Mouse (Mus musculus) erythroblast, embryonic 14.5 days (primary cell): ENCODE results near the gene Nudcd2. TPM values are rescaled to one million over a fixed set of nuclear protein-coding genes. Genes with fewer than 3 reads are reported as not detected.

ENCODE experiments used
- H3K27me3 ChIP-seq: 2 replicates; pipeline ENCODE4 v1.6.1; 2012; ENCODE audit warnings: inconsistent platforms; ENCODE audit not compliant: control insufficient read depth
- H3K36me3 ChIP-seq: 2 replicates; pipeline ENCODE4 v1.6.1; 2012; ENCODE audit warnings: mild to moderate bottlenecking, inconsistent platforms; ENCODE audit not compliant: control insufficient read depth
- H3K4me1 ChIP-seq: 2 replicates; pipeline ENCODE4 v1.6.1; 2012; ENCODE audit warnings: inconsistent platforms; ENCODE audit not compliant: control insufficient read depth
- H3K4me3 ChIP-seq: replicated peaks from 2 replicates; pipeline ENCODE3; 2012; ENCODE audit warnings: moderate library complexity, mild to moderate bottlenecking, inconsistent platforms
- H3K9me3 ChIP-seq: 2 replicates; pipeline ENCODE4 v1.6.1; 2012; ENCODE audit warnings: low read length, inconsistent platforms, mixed read lengths; ENCODE audit not compliant: control insufficient read depth
- GATA1 ChIP-seq: IDR thresholded peaks from 2 replicates; pipeline ENCODE4 v1.6.1; 2012; ENCODE audit warnings: low read length, inconsistent platforms, mixed read lengths
- TAL1 ChIP-seq: IDR thresholded peaks from 3 replicates; pipeline ENCODE4 v1.6.1; 2012; ENCODE audit warnings: low read length, inconsistent platforms, mixed read lengths
- polyA plus RNA-seq: library from polyadenylated mRNA; stranded (reverse); fragments of >175 nt; gene quantifications from 2 replicates; pipeline ENCODE4 v1.2.3, GENCODE M21; 2012

The Nudcd2 gene
- polyA plus RNA-seq, 1 experiment: 4.6 TPM

GRCm38 (mm10) chr11:40783346-40783745 lies 49.9 kb downstream of the Nudcd2 start:
- no peaks in the 10 kb centered on the region for H3K27me3 ChIP-seq
- H3K4me1 ChIP-seq: no peaks in the 10 kb centered on the region
- H3K9me3 ChIP-seq: no peaks in the 10 kb centered on the region
- no peak for TF ChIP-seq TAL1
- TF ChIP-seq GATA1: no peak
- H3K4me3 ChIP-seq: no peak overlapping the region
- no peaks in the 10 kb centered on the region for H3K36me3 ChIP-seq

DNA sequence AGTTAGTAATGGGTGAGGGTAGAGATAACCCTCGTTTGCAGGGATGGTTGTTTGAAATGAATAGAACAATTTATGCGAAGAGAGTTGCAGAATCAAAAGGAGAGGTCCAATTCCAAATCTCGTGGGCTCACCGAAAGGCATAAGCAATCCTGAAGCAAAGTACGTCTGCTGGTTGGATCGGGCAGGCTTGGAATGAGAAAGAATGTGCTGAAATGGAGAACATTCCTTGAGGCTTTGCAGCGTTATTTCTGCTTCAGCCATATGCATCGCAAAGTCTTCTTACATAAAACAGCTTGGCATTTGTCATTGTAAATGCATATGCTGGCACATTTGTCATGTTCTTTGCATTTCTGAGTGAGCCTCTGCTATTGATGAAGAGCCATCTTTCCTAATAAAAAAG lies 50.9 kb downstream of the Nudcd2 start:
- no peaks in the 10 kb centered on the region for H3K36me3 ChIP-seq
- TF ChIP-seq GATA1 (no peak), TAL1 (no peak)
- no peak overlapping the region for H3K4me3 ChIP-seq
- H3K27me3 ChIP-seq: no peaks in the 10 kb centered on the region
- H3K4me1 ChIP-seq: no peaks in the 10 kb centered on the region
- no peaks in the 10 kb centered on the region for H3K9me3 ChIP-seq

DNA sequence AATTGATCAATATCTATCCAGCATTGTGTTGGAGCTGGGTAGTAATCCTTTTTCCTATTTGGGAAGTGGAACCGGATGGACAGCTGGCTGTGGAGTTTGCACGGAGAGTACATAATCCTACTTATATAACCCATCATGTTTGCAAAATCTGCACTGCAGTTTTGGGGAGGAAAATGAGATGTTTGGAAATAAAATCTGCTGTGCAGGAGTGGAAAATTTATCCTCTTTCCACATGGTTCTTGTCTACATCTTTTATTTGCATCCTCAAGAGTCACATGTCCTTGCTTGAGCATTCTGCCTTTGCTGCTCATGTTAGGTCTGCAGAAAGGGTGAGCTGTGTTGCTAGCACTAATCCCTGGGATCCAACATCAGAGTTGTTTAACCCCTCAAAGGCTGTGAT lies 53.4 kb downstream of the Nudcd2 start:
- no peaks in the 10 kb centered on the region for H3K9me3 ChIP-seq
- no peaks in the 10 kb centered on the region for H3K36me3 ChIP-seq
- H3K27me3 ChIP-seq: no peaks in the 10 kb centered on the region
- H3K4me1 ChIP-seq: no peaks in the 10 kb centered on the region
- TF ChIP-seq TAL1 (no peak), GATA1 (no peak)
- H3K4me3 ChIP-seq: no peak overlapping the region

Other genes with a start within 250 kb of the Nudcd2 start
- gene Mat2b, start 38.5 kb upstream of the Nudcd2 start, polyA plus RNA-seq: 1.7 and 2.1 TPM in 2 replicates
- 1.8 and 2.1 TPM in 2 replicates for gene Hmmr, start 245 bp upstream of the Nudcd2 start, polyA plus RNA-seq
- gene Ccng1, start 21.6 kb downstream of the Nudcd2 start, polyA plus RNA-seq: 0.62 and 0.64 TPM in 2 replicates